Mouse (Mus musculus) left cerebral cortex, adult 8-10 months (tissue): ENCODE data around the gene Rtcb. TPM values are rescaled to one million over a fixed set of nuclear protein-coding genes. Genes with fewer than 3 reads are reported as not detected.
A peak's percentile ranks its signal among the peaks of the same experiment; 100 is the strongest.

ENCODE experiments used
- DNase-seq, 2 experiments: peaks; one replicate each; pipeline ENCODE4 v3.0.0; 2022; ENCODE audit warnings: low spot score in 2 of 2
- total RNA-seq, 4 experiments: library from RNA; stranded (reverse); gene quantifications; 2 replicates each; pipeline ENCODE4 v1.2.4; 2022

Gene Rtcb
- total RNA-seq, 4 experiments from 2014 or later: 117 to 135 (median 128) TPM

DNA sequence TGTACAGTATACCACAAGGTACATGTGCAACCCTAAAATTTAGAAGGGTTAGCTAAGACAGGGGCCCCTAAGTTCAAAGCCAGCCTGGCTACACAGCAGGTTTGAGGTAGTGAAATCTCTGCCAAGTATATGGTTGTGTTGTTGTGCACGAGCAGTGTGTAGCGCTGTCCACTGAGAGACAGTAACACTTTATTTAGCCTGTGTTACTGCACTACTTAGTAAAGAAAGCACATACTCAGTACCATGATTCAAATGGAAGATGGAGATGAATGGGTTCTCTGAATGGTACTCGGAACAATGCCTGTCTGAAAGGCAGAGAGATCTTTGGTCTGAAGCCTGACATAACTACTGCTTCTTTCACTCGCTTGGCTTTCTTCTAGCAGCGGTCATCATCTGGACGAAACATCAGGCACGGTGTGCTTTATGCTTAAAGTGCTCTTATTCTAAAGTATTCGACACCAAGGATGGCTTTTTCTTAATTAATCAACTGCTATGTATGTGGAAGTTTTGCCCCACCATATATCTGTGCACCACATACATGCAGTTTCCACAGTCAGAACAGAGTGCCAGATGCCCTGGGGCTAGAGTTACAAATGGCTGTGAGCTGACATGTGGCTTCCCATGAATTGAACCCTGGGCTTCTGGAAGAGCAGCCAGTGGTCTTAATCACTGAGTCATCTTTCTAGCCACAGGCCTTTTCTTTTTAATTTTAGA is 9.0 kb downstream of the Rtcb start:
- no peak for DNase-seq

- DNase-seq: no peak
Measured at GRCm38 (mm10) chr10:85936280-85936965, 21.2 kb downstream of the Rtcb start.

GRCm38 (mm10) chr10:85929962-85930361 is 27.7 kb downstream of the Rtcb start:
- no peak for DNase-seq

GRCm38 (mm10) chr10:85929208-85929591 is 28.4 kb downstream of the Rtcb start:
- DNase-seq: no peak

DNA sequence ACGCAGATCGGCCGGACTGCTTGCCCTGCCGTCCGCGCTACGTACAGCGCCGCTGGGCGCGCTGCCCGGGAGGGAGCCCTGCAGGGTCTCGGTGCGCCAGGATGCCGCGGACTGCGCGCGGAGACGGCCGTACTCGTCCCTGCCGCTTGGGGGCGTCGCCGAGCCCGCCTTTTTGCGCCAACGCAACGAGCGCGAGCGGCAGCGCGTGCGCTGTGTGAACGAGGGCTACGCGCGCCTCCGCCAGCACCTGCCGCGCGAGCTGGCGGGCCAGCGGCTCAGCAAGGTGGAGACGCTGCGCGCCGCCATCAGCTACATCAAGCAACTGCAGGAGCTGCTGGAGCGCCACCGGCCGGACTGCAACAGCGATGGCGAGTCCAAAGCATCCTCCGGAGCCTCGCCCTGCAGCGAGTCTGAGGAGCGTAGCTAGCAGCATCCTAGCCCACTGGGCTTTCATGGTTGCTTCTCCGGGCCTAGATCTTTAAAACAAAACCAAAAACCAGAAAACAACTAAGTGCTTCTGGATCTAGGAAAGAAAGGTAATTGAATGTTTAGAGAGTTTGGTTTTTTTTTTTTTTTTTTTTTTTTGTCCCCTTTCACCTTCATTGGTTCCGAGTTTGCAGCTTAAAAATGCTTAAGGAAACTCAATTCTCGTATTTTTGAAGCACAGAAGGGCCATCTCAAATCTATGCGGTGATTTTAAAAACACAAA is 29.0 kb downstream of the Rtcb start:
- DNase-seq: peak; percentile 72 to 79

- DNase-seq: no peak
Measured at GRCm38 (mm10) chr10:85927676-85928445, 29.8 kb downstream of the Rtcb start, which contains the start of gene Ascl4. Ascl4 (plus strand) TSS chr10:85927681.

GRCm38 (mm10) chr10:85916498-85917309 is 40.9 kb downstream of the Rtcb start, which contains the start of gene Prdm4:
Prdm4 (minus strand) TSS chr10:85917142.
- peak; percentile 86 to 99 for DNase-seq

Other genes with a start within 250 kb of the Rtcb start
- 10 to 100 TPM; 16.3 to 20.5 (median 20.0) TPM for gene Pwp1, start 128.3 kb downstream of the Rtcb start, total RNA-seq
- gene Prdm4, start 40.7 kb downstream of the Rtcb start, total RNA-seq: 10 to 100 TPM; 27.6 to 31.2 (median 29.4) TPM
- gene Ascl4, start 30.1 kb downstream of the Rtcb start, total RNA-seq: 1 to 10 TPM in 1 of 4 experiments, under 1 TPM in 2, not detected in 1; 0.19 to 1.1 (median 0.59) TPM
- under 1 TPM; 0.11 to 0.39 (median 0.20) TPM for gene Bpifc, start 54.1 kb upstream of the Rtcb start, total RNA-seq
- gene Fbxo7, start 64.1 kb upstream of the Rtcb start, total RNA-seq: 10 to 100 TPM; 30.6 to 36.2 (median 33.5) TPM